Mouse (Mus musculus) hindbrain, embryonic 16.5 days (tissue): Measurements from ENCODE around the gene Hmgb2. TPM values are rescaled to one million over a fixed set of nuclear protein-coding genes. Genes with fewer than 3 reads are reported as not detected.

Experiments
- ATAC-seq: fragments of 200-750 bp; cut with Nextera tagmentation; 2 replicates; pipeline ENCODE4 v1.8.0; 2017; ENCODE audit warnings: moderate TSS enrichment, moderate library complexity
- H3K27ac ChIP-seq: fragments of 300-500 bp; sonication (generic); 2 replicates; pipeline ENCODE4 v1.5.1; 2014; ENCODE audit warnings: low read depth, mild to moderate bottlenecking, control low read depth, low read length, moderate library complexity
- H3K27me3 ChIP-seq: fragments of 300-500 bp; sonication (generic); replicated peaks from 2 replicates; pipeline ENCODE4 v1.6.1; 2014; ENCODE audit warnings: low read length; ENCODE audit not compliant: control insufficient read depth, insufficient read depth
- H3K36me3 ChIP-seq: fragments of 300-500 bp; sonication (generic); 2 replicates; pipeline ENCODE4 v1.6.1; 2014; ENCODE audit warnings: mild to moderate bottlenecking, low read length, moderate library complexity, mixed read lengths; ENCODE audit not compliant: control insufficient read depth, insufficient read depth
- H3K4me1 ChIP-seq: fragments of 300-500 bp; sonication (generic); 2 replicates; pipeline ENCODE4 v1.6.1; 2014; ENCODE audit warnings: low read depth, low read length; ENCODE audit not compliant: control insufficient read depth, insufficient read depth
- H3K4me2 ChIP-seq: fragments of 300-500 bp; sonication (generic); 2 replicates; pipeline ENCODE4 v1.6.1; 2014; ENCODE audit warnings: mild to moderate bottlenecking, low read length, control low read depth, moderate library complexity
- H3K4me3 ChIP-seq: fragments of 300-500 bp; sonication (generic); 2 replicates; pipeline ENCODE4 v1.5.1; 2014; ENCODE audit warnings: mild to moderate bottlenecking, low read length, control low read depth, moderate library complexity
- H3K9ac ChIP-seq: fragments of 300-500 bp; sonication (generic); 2 replicates; pipeline ENCODE4 v1.6.1; 2014; ENCODE audit warnings: low read depth, mild to moderate bottlenecking, control low read depth, low read length, moderate library complexity
- H3K9me3 ChIP-seq: fragments of 300-500 bp; sonication (generic); 2 replicates; pipeline ENCODE4 v1.6.1; 2014; ENCODE audit warnings: mild to moderate bottlenecking, low read length, moderate library complexity; ENCODE audit not compliant: control insufficient read depth
- WGBS: fragments of 180-500 bp; shearing (Covaris S2); extraction: QIAGEN DNeasy Blood & Tissue Kit; methylation state at CpG from one replicate; pipeline ENCODE4 v1.1.7; 2014; 5-methylcytosine and 5-hydroxymethylcytosine counted together
- polyA plus RNA-seq: library from polyadenylated mRNA; unstranded; fragments of >200 nt; fragmentation: Nextera tagmentation; extraction: Ambion mirVana; gene quantifications from 2 replicates; pipeline ENCODE4 v1.2.1, GENCODE M21; 2015

The Hmgb2 gene
- polyA plus RNA-seq, 1 experiment from 2014 or later = 67.4 TPM

DNA sequence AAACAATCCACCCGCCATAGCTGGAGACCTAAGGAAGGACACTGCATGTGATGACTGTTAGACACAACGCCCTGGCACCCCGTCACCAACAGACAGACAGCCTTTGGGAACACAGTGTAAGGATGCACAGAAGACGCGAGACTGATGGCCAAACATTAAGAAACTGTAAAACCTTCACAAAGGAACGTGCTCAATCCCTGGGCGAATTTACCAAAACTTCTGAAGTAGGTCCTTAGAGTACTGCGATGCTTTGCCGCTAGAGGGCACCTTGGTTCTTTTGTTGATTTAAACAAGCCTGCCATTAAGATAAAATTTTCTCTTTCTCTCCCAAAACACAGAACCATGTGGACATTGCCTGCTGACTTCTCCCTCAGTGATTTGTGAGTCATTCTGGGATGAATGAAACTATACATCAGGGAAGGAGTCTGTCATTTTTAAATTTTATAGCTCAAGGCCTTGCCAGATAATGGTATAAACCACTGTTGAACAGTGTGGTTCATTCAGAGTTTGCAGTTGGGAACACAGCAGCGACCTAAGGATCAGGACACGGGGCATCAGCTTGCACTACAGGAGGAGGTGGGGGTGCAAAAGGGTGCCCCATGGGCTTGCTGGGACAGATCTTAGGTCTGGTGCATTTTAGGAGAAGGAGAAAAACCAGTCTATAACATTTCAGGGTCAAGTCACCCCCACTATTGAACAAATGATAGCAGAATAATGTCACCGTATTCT is 28.6 kb downstream of the Hmgb2 start:
- no peak overlapping the region for H3K27ac ChIP-seq
- H3K36me3 ChIP-seq = no peaks in the 10 kb centered on the region
- ATAC-seq = peak; percentile 78
- H3K4me2 ChIP-seq = no peak overlapping the region
- H3K4me3 ChIP-seq = no peak overlapping the region
- H3K9me3 ChIP-seq = no peaks in the 10 kb centered on the region
- no peak overlapping the region for H3K9ac ChIP-seq
- H3K27me3 ChIP-seq = no peaks in the 10 kb centered on the region
- H3K4me1 ChIP-seq = no peaks in the 10 kb centered on the region
- 51% methylated on average over 12 of the region's 12 CpGs for WGBS

DNA sequence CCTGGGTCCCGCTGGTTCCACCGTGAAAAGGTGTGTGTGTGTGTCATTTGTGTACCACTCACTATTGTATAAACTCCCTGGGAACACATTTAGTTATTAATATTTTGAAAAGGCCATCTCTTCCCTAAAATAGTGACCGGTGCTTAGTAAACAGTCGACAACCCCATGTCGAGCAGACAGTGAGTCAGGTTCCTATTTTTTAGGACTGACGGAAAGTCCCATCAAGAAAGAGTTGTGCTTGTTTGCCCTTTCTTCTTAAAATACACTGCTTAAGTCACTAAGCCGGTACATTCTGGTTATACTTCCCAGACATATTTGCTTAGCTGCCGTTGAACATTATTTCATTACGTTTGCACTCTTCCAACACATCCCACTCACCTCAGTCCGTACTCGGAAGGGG is 29.2 kb downstream of the Hmgb2 start:
- ATAC-seq = no peak
- Histone ChIP-seq H3K4me1 (no peaks in the 10 kb centered on the region), H3K27ac (no peak overlapping the region), H3K27me3 (no peaks in the 10 kb centered on the region), H3K4me3 (no peak overlapping the region), H3K36me3 (no peaks in the 10 kb centered on the region), H3K9ac (no peak overlapping the region), H3K9me3 (no peaks in the 10 kb centered on the region), H3K4me2 (no peak overlapping the region)
- 94% methylated on average over 11 of the region's 11 CpGs for WGBS

- ATAC-seq = no peak
- no peaks in the 10 kb centered on the region for H3K27me3 ChIP-seq
- H3K9ac ChIP-seq = no peak overlapping the region
- H3K36me3 ChIP-seq = no peaks in the 10 kb centered on the region
- 92% methylated on average over 9 of the region's 9 CpGs for WGBS
- H3K4me3 ChIP-seq = no peak overlapping the region
- no peak overlapping the region for H3K27ac ChIP-seq
- H3K4me2 ChIP-seq = no peak overlapping the region
- no peaks in the 10 kb centered on the region for H3K9me3 ChIP-seq
- no peaks in the 10 kb centered on the region for H3K4me1 ChIP-seq
These were observed 29.7 kb downstream of the Hmgb2 start for GRCm38 (mm10) chr8:57541405-57541804.

- H3K36me3 ChIP-seq = no peaks in the 10 kb centered on the region
- H3K27me3 ChIP-seq = no peaks in the 10 kb centered on the region
- H3K4me1 ChIP-seq = no peaks in the 10 kb centered on the region
- no peak overlapping the region for H3K4me3 ChIP-seq
- no peak overlapping the region for H3K9ac ChIP-seq
- H3K9me3 ChIP-seq = no peaks in the 10 kb centered on the region
- H3K4me2 ChIP-seq = no peak overlapping the region
- H3K27ac ChIP-seq = no peak overlapping the region
- no peak for ATAC-seq
- WGBS = 72% methylated on average over 3 of the region's 3 CpGs
These were observed 34.7 kb downstream of the Hmgb2 start for GRCm38 (mm10) chr8:57546401-57546800.

GRCm38 (mm10) chr8:57546834-57547233 is 35.1 kb downstream of the Hmgb2 start:
- WGBS = 88% methylated on average over 3 of the region's 3 CpGs
- Histone ChIP-seq H3K27ac (no peak overlapping the region), H3K36me3 (no peaks in the 10 kb centered on the region), H3K9me3 (no peaks in the 10 kb centered on the region), H3K4me3 (no peak overlapping the region), H3K9ac (no peak overlapping the region), H3K4me1 (no peaks in the 10 kb centered on the region), H3K27me3 (no peaks in the 10 kb centered on the region), H3K4me2 (no peak overlapping the region)
- no peak for ATAC-seq

- no peak overlapping the region for H3K4me2 ChIP-seq
These were observed 35.9 kb downstream of the Hmgb2 start for GRCm38 (mm10) chr8:57547581-57547980.

DNA sequence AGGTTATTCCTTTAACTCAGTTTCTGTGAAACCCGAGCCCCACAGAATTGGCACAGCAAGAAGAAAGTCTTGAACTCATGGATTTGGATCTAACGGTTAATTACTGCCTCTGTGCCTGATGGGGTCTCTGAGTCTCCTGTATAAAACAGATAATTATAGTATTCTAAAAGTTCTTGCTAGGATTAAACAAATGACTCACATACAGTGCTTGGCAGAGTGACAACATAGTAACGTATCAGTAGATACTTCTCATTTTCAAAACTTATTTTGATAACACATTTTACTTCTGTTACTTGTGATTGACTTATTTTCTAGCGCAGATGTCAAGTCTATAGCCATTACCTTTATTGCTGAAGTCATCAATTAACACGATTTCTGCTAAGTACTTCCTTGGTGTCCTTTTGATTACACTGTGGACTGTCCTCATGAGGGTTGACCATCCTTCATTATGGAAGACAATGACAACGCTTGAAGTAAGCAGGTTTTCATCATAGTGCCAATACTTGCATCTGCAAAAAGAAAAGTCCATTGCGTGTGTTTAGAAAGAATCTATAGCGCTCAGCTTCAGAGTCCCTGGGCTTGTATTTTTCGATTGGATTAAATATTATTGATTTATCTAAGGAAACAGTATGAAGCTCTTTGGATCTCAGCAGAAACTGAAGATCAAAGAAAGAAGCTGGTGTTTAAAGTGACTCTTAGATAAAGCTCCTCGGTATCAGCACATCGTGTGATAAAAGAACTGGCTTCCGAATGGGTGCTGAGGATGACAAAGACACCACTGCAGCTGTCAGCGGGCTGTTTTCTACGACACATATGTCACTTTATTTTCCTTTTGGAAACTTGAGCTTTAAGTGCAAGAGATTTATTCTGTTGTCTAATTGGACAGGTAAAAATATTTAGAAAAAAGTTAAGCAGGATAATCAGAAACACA is 40.7 kb downstream of the Hmgb2 start:
- Histone ChIP-seq H3K27ac (no peak overlapping the region), H3K4me3 (no peak overlapping the region), H3K9ac (no peak overlapping the region), H3K27me3 (no peaks in the 10 kb centered on the region), H3K4me2 (no peak overlapping the region), H3K4me1 (no peaks in the 10 kb centered on the region), H3K9me3 (no peaks in the 10 kb centered on the region), H3K36me3 (no peaks in the 10 kb centered on the region)
- WGBS = 91% methylated on average over 14 of the region's 14 CpGs
- ATAC-seq = no peak

More at GRCm38 (mm10) chr8:57547581-57547980, 35.9 kb downstream of the Hmgb2 start:
- Histone ChIP-seq H3K9ac (no peak overlapping the region), H3K36me3 (no peaks in the 10 kb centered on the region), H3K27me3 (no peaks in the 10 kb centered on the region), H3K4me1 (no peaks in the 10 kb centered on the region), H3K9me3 (no peaks in the 10 kb centered on the region), H3K27ac (no peak overlapping the region), H3K4me3 (no peak overlapping the region)
- WGBS = 40% methylated on average over 12 of the region's 12 CpGs
- ATAC-seq = 0 out of 2 replicates have a peak, but pooled peaks have one; percentile 14

DNA sequence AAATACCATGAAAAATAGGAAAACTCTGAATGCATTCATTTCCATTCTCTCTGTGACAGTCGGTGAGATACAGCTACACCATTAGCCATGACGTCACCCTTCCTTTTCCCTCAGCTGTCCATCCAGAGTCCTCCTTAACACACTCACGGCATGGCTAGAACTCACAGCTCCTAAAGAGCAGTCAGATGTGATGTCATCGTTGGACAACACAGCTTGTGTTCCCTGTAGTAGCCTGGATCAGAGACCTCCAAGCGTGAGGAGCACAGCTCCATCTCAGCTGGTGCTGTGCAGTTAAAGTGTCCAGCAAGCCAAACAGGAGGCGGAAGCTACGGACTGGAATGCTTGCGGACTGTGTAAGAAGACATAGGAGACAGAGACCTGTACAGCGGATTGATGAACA is 49.2 kb downstream of the Hmgb2 start:
- Histone ChIP-seq H3K27ac (no peak overlapping the region), H3K36me3 (no peaks in the 10 kb centered on the region), H3K9me3 (no peaks in the 10 kb centered on the region), H3K4me1 (no peaks in the 10 kb centered on the region), H3K27me3 (no peaks in the 10 kb centered on the region), H3K4me2 (no peak overlapping the region), H3K4me3 (no peak overlapping the region), H3K9ac (no peak overlapping the region)
- WGBS = 82% methylated on average over 9 of the region's 9 CpGs
- ATAC-seq = no peak; the same call in 1 of the 2 replicates

- no peak for ATAC-seq
- no peak overlapping the region for H3K4me3 ChIP-seq
- H3K9ac ChIP-seq = no peak overlapping the region
- H3K36me3 ChIP-seq = no peaks in the 10 kb centered on the region
- no peak overlapping the region for H3K4me2 ChIP-seq
- WGBS = 87% methylated on average over 3 of the region's 3 CpGs
- no peaks in the 10 kb centered on the region for H3K9me3 ChIP-seq
- no peak overlapping the region for H3K27ac ChIP-seq
- H3K27me3 ChIP-seq = no peaks in the 10 kb centered on the region
- H3K4me1 ChIP-seq = no peaks in the 10 kb centered on the region
These were observed 51.0 kb downstream of the Hmgb2 start for GRCm38 (mm10) chr8:57562741-57563140.
